Mouse (Mus musculus): ENCODE results near the gene Hspa12a. TPM values are rescaled to one million over a fixed set of nuclear protein-coding genes. Genes with fewer than 3 reads are reported as not detected.

Hspa12a gene
- polyA plus RNA-seq, 1 experiment, result 17.9 TPM

DNA sequence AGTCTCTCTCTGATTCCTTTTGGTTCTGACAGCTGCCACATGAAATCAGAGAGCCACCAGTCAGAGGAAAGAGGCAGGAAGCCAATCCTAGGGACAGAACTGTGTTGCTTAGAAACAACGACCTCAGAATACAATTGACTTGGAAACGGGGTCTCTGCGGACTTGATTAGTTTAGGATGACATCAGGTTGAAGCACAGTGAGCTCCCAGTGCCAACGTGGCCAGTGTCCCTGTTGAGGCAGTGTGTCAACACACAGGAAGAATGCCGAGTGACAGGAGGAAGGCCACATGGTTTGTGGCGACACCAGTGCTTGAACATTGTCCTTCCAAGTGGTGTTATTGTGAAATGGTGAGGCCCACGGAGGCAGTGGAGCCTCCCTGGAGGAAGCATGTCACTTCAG is 159.5 kb downstream of the Hspa12a start:
- Histone ChIP-seq H3K4me1 (ENCODE audit: control insufficient read depth, insufficient read depth, low read length) (no peaks in the 10 kb centered on the region), H3K36me3 (ENCODE audit: control insufficient read depth, insufficient read depth, low read length) (no peaks in the 10 kb centered on the region), H3K27ac (ENCODE audit: insufficient read depth, low read depth, low read length) (no peak overlapping the region), H3K4me3 (ENCODE audit: insufficient read depth, low read depth, low read length) (no peak overlapping the region), H3K27me3 (replicated peaks; ENCODE audit: control insufficient read depth, insufficient read depth, low read length) (no peaks in the 10 kb centered on the region)
- WGBS, result 45% methylated on average over 7 of the region's 7 CpGs
- TF ChIP-seq POLR2A (IDR thresholded peaks at IDR 0.05; ENCODE audit: low read depth, low read length) (no peak), CTCF (conservative IDR thresholded peaks at IDR 0.05; ENCODE audit: insufficient read depth, insufficient read length, low read depth, low read length) (no peak)
- DNase-seq, result no peak

GRCm38 (mm10) chr19:58781566-58781965 is 161.9 kb downstream of the Hspa12a start:
- no peaks in the 10 kb centered on the region for H3K4me1 ChIP-seq (ENCODE audit: control insufficient read depth, insufficient read depth, low read length)
- H3K27ac ChIP-seq (ENCODE audit: insufficient read depth, low read depth, low read length), result no peak overlapping the region
- no peaks in the 10 kb centered on the region for H3K36me3 ChIP-seq (ENCODE audit: control insufficient read depth, insufficient read depth, low read length)
- DNase-seq, result no peak
- no peak for TF ChIP-seq POLR2A (IDR thresholded peaks at IDR 0.05; ENCODE audit: low read depth, low read length)
- TF ChIP-seq CTCF (conservative IDR thresholded peaks at IDR 0.05; ENCODE audit: insufficient read depth, insufficient read length, low read depth, low read length), result no peak
- H3K4me3 ChIP-seq (ENCODE audit: insufficient read depth, low read depth, low read length), result no peak overlapping the region
- no peaks in the 10 kb centered on the region for H3K27me3 ChIP-seq (replicated peaks; ENCODE audit: control insufficient read depth, insufficient read depth, low read length)
- WGBS, result 74% methylated on average over 4 of the region's 4 CpGs

DNA sequence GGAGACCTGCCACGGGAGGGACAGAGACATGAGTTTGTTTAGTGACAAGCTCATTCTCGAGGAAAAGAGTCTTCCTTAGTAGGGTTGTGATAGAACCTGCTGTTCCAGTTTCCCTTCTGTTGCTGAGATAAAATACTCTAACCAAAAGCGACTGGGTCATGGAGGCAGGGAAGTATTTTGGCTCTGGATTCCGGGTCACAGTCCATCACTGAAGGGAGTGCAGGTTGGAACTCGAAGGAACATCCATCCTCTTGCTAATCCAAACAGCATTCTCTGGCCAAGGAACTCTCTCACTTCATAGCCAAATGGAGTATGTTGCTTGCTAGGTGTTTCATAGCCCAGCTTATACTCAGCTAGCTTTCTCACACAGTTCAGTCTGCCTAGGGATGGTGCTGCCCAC is 167.0 kb downstream of the Hspa12a start:
- Histone ChIP-seq H3K27me3 (replicated peaks; ENCODE audit: control insufficient read depth, insufficient read depth, low read length) (no peaks in the 10 kb centered on the region), H3K27ac (ENCODE audit: insufficient read depth, low read depth, low read length) (no peak overlapping the region), H3K36me3 (ENCODE audit: control insufficient read depth, insufficient read depth, low read length) (no peaks in the 10 kb centered on the region), H3K4me1 (ENCODE audit: control insufficient read depth, insufficient read depth, low read length) (no peaks in the 10 kb centered on the region), H3K4me3 (ENCODE audit: insufficient read depth, low read depth, low read length) (no peak overlapping the region)
- no peak for DNase-seq
- no peak for TF ChIP-seq POLR2A (IDR thresholded peaks at IDR 0.05; ENCODE audit: low read depth, low read length)
- no peak for TF ChIP-seq CTCF (conservative IDR thresholded peaks at IDR 0.05; ENCODE audit: insufficient read depth, insufficient read length, low read depth, low read length)
- WGBS, result 64% methylated on average over 5 of the region's 5 CpGs

DNA sequence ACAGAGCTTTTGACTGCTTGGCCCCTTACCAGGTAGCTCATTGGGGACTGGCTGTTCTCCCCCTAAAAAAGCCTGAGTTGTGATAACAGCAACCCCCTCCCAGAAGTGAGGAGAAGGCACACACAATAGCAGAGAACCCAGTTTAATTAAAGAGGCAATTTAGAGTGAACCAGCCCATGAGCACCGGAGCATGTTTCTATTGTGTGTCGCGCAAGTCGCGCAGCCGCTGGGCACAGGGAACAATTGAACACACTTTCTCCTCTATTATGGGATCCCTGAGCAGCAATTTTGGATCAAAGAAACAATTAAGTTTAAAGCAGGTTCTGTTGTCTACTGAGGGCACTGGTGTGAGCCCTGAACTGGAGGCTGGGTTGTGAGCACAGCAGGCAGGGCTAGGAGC is 176.1 kb downstream of the Hspa12a start:
- H3K4me1 ChIP-seq (ENCODE audit: control insufficient read depth, insufficient read depth, low read length), result no peaks in the 10 kb centered on the region
- H3K27me3 ChIP-seq (replicated peaks; ENCODE audit: control insufficient read depth, insufficient read depth, low read length), result no peaks in the 10 kb centered on the region
- H3K27ac ChIP-seq (ENCODE audit: insufficient read depth, low read depth, low read length), result no peak overlapping the region
- TF ChIP-seq CTCF (conservative IDR thresholded peaks at IDR 0.05; ENCODE audit: insufficient read depth, insufficient read length, low read depth, low read length), result no peak
- no peak for TF ChIP-seq POLR2A (IDR thresholded peaks at IDR 0.05; ENCODE audit: low read depth, low read length)
- H3K4me3 ChIP-seq (ENCODE audit: insufficient read depth, low read depth, low read length), result no peak overlapping the region
- DNase-seq, result no peak
- 79% methylated on average over 6 of the region's 6 CpGs for WGBS
- H3K36me3 ChIP-seq (ENCODE audit: control insufficient read depth, insufficient read depth, low read length), result no peaks in the 10 kb centered on the region

DNA sequence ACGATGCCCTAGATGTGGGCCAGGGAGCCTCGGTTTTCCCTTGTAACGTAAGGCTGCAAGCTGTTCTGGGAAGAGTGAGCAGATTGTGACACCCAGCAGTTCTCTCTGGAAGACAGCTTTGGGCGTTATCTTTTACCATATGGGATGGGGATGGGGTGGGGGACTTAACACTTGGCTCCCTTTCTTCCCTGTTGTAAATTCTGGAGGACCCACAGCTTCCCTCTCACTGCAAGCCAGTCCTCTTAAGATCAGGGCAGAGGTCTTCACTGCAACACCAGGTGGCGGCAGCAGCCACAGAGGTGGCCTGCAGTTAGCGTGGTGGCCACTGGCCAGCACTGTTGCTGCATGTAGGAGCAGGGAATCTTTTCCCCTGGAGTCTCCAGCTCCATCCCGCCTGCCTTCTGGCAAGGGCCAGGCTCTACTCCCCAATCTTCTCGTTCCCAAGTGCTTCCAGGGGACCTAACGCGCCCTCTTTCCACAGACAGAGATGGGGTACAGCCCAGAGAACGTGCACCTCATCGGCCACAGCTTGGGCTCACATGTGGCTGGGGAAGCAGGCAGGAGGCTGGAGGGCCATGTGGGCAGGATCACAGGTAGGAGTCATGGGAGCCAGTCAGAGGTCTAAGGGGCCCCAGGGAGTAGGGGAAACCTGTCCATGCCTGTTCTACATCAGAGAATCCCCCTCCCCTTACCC is 180.5 kb downstream of the Hspa12a start:
- WGBS, result 18% methylated on average over 12 of the region's 12 CpGs

DNA sequence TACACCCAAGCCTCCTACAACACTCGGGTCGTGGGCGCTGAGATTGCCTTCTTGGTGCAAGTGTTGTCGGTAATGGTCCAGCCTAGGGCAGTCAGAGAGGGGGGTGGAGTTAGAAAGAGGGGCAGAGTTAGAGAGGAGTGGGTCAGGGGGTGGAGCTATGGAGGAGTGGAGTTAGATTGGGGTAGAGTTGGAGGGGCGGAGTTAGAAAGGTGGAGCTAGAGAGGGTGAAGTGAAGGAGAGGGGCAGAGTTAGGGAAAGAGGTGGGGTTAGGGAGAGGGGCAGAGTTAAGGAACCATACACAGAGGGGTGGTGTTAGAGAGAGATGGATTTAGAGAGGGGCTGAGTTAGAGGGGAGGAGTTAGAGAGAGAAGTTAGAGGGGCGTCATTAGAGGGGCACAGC is 181.1 kb downstream of the Hspa12a start:
- no peaks in the 10 kb centered on the region for H3K4me1 ChIP-seq (ENCODE audit: control insufficient read depth, insufficient read depth, low read length)
- DNase-seq, result no peak
- H3K27me3 ChIP-seq (replicated peaks; ENCODE audit: control insufficient read depth, insufficient read depth, low read length), result no peaks in the 10 kb centered on the region
- H3K36me3 ChIP-seq (ENCODE audit: control insufficient read depth, insufficient read depth, low read length), result no peaks in the 10 kb centered on the region
- TF ChIP-seq CTCF (conservative IDR thresholded peaks at IDR 0.05; ENCODE audit: insufficient read depth, insufficient read length, low read depth, low read length) (no peak), POLR2A (IDR thresholded peaks at IDR 0.05; ENCODE audit: low read depth, low read length) (no peak)
- H3K27ac ChIP-seq (ENCODE audit: insufficient read depth, low read depth, low read length), result no peak overlapping the region
- no peak overlapping the region for H3K4me3 ChIP-seq (ENCODE audit: insufficient read depth, low read depth, low read length)
- WGBS, result 44% methylated on average over 6 of the region's 6 CpGs

More for the DNA sequence above, 180.5 kb downstream of the Hspa12a start:
- DNase-seq, result peak; percentile 55
- no peaks in the 10 kb centered on the region for H3K27me3 ChIP-seq (replicated peaks; ENCODE audit: control insufficient read depth, insufficient read depth, low read length)
- no peak overlapping the region for H3K4me3 ChIP-seq (ENCODE audit: insufficient read depth, low read depth, low read length)
- H3K36me3 ChIP-seq (ENCODE audit: control insufficient read depth, insufficient read depth, low read length), result no peaks in the 10 kb centered on the region
- no peaks in the 10 kb centered on the region for H3K4me1 ChIP-seq (ENCODE audit: control insufficient read depth, insufficient read depth, low read length)
- TF ChIP-seq CTCF (conservative IDR thresholded peaks at IDR 0.05; ENCODE audit: insufficient read depth, insufficient read length, low read depth, low read length) (peak; percentile 74), POLR2A (IDR thresholded peaks at IDR 0.05; ENCODE audit: low read depth, low read length) (no peak)
- H3K27ac ChIP-seq (ENCODE audit: insufficient read depth, low read depth, low read length), result no peak overlapping the region

- TF ChIP-seq CTCF (conservative IDR thresholded peaks at IDR 0.05; ENCODE audit: insufficient read depth, insufficient read length, low read depth, low read length), result no peak
- H3K27me3 ChIP-seq (replicated peaks; ENCODE audit: control insufficient read depth, insufficient read depth, low read length), result no peaks in the 10 kb centered on the region
- no peaks in the 10 kb centered on the region for H3K4me1 ChIP-seq (ENCODE audit: control insufficient read depth, insufficient read depth, low read length)
- no peak within 1 kb of the TSS for H3K4me3 ChIP-seq (ENCODE audit: insufficient read depth, low read depth, low read length)
- WGBS, result 50% methylated on average over 9 of the region's 9 CpGs
- H3K27ac ChIP-seq (ENCODE audit: insufficient read depth, low read depth, low read length), result no peak within 1 kb of the TSS
- no peaks in the 10 kb centered on the region for H3K36me3 ChIP-seq (ENCODE audit: control insufficient read depth, insufficient read depth, low read length)
- DNase-seq, result peak; percentile 72
Measured at GRCm38 (mm10) chr19:58759423-58759822, 184.0 kb downstream of the Hspa12a start, which contains the start of gene Pnliprp2. Gene Pnliprp2, plus strand, starts transcription at chr19:58759719.

All from kidney, adult 2 months (tissue).